Mouse (Mus musculus): ENCODE measurements at regions not wholly inside any gene's neighbourhood (a gene's known extent, or its start where the extent isn't known, plus 50 kb on each side); places are given as distances from the start of the nearest gene placed in this dataset.

DNA sequence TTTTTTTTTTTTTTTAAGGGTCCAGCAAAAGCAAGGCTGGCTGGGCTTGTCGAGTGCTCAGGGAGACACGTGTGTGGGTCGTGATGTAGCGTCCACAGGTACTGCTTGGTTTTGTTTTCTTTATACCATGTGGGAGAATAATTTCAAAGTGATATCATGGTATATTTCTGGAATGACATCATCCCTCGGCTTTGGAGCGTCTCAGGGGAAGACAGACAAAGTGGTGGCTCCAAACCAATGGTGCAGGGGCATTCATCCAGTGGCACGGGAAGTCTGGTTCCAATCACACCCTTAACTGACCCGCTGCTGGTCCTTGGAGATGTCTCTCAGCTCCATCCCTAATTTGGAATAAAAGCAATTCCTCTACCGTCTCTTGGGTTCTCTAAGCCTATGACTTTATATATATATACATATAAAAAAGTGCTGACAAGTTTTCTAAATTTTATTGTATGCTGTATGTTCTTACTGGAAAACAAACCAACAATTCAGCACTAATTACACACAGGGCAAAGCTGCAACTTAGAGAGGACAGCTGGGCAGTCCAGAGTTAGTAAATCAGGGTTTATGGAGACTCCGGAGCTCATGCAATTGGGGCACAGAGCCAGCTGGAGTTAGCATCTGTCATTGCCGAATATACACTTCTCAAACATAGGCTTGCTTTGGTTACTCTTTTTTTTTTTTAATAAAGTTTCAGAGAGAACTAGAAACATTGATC is 115.3 kb downstream of the Evx1 start:
- DNase-seq (ENCODE audit: extremely low spot score, low spot score): no peak

DNA sequence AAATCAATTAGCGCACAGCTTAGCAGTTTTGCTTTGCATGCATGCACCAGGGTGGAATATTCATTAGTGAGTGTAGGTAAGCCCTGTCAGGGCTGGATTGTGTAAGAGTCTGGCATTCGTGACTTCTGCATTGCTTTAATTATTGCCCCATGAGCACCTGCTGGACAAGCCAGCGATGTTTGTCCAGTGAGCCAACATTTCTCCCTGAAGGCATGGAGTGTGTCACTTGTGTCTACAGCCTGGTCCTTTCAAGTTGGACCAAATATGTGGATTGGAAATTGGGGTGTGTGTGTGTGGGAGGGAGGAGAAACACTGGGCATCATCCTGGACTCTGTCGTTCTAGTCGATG is 115.9 kb downstream of the Evx1 start:
- no peak for DNase-seq (ENCODE audit: extremely low spot score, low spot score)

DNA sequence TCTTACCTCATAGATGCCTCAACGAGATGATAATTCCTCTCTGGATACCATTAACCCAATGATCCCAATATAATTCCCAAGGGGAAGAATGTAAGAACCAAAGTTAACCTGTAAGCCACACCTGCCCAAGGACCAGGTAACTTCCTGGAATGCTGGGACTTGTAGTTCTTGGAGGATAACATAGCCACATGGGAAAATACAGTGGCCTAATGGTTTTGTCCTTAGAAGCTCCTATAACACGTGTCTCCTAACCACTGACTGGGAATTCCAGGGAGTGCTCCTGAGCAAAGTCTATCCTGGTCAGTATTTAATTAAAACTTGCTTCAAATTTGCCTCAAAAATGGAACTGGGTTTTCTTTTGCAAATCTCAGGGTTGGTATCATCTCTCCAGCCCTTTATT is 119.9 kb downstream of the Evx1 start:
- no peak for DNase-seq (ENCODE audit: extremely low spot score, low spot score)

DNA sequence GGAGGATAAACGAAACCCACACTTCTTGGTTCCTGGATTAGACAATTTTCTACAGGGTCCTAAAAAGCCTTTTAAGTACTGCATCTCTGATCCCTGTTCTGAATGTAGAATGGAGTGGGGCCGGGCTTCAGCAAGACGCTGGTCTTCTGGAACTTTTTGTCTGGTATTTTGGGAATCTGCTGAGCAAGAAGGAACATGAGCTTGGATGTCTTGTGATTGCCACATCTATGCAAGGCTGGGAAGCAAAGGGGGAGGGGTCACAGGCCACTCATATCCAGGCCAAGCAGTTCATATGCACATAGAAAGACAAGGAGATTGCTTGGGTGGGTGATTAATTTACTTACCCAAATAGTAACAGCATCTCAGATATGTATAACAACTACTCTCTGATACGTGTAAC is 121.5 kb downstream of the Evx1 start:
- DNase-seq (ENCODE audit: extremely low spot score, low spot score): no peak

DNA sequence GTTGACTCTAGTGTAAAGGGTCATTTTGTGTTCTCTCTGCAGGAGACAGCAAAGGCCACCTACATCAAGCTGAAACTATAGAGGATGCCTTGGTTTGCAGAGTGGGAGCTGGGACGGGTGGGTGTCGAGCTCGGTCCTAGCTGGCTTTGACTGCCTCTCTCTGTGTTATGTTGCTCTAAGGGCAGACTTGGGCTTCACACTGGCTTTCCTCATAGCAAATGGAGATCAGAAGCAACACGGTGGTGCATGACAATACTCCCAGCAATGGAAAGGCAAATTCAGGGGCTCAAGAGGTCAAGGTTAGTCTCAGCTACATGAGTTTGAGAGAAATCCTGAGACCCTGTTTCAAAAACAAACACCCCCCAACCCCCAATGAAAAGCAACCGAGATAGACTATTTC is 122.1 kb downstream of the Evx1 start:
- DNase-seq (ENCODE audit: extremely low spot score, low spot score): no peak

DNA sequence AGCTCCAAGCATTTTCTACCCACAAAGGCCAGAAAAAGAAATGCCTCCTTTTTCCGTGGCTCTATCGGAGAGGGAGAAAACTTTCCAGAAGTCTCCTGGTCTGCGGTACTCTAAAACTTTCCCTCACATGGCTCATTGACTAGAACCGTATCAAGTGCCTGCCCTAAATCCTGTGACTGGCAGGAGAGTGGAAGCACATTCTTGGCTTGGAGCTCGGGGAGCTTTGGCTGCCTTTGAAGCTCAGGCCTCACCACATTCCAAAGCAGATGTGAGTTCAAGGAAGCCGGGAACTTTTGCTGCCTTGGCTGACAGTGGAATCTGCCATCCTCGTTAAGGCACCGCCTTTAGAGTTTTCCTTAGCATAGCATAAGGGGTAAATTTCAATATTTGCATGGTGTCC is 125.1 kb downstream of the Evx1 start:
- DNase-seq (ENCODE audit: extremely low spot score, low spot score): no peak

DNA sequence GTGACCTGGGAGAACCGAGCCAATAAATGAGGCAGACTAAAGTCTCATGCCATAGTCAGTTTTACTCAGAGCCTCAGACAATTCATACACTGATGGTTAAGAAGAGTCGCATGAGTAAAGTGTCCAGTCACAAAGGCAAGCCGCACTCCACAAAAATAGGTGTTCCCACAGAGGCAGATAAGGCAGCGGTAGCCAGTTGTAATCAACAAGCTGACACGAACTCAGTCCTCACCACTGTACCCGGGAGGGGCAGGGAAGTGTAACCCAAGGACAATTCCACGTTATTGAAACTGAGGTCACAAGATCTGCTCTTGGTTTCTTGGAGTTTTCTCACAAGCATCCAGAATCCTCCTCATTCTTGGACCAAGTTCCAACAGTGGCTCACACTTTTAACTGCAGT is 125.9 kb downstream of the Evx1 start:
- no peak for DNase-seq (ENCODE audit: extremely low spot score, low spot score)

DNA sequence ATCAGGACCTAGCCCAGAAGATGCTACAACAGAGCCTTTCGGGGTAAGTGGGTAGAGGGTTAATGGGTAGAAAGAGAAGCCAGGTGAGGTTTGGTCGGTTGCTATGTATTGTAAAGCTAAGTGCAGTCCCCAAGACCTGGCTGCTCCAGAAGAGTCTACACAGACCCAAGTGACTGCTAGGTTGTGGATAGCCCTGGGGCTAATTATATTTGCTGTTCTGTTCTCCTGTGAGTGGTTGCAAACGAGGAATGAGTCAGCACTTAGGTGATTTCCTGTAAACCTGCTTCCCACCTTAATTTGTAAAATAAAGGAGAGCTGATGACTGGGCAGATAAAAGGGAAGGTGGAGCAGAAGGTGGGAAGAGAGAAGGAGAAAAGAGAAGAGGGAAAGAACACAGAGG is 126.9 kb downstream of the Evx1 start:
- no peak for DNase-seq (ENCODE audit: extremely low spot score, low spot score)

DNA sequence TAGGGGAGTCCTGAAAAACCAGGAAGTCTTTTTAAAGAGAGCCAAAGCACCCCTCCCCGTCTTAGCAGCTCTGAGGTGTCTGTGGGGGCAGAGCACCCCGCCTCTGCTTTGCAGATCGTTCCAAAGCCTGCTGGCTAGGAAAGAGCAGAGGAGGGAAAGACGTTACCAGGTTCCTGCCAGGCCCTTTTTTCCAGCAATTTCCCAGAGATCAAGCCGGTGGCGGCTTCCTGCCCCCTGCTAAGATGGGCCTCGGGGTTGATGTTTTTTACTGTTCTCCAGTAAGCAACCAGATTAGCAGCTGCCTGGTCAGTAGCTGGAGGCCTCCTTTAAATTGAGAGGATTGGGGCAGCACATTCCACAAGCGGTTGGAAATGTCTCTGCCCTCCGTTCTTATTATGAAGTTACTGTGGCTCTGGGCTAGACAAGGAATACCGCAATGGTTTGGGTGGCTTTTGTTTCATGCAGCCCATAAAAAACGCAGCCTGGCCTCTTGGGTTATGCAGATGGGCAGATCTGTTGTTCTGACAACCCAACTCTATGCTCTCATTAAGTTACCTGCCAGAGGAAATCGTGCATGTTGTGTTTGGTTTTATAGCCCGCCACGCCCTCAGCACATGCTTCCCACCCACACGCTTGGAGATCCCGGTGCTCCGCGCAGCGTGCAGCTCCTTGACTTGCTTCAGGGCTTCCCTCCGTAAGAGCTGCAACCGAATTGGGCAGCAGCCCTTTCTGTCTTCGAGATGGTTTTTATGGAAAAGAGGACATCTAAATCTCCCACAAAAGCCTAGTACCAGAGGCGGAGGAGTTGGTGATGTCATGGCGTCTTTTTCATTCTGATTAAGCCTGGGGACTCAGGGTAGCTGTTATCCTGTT is 130.1 kb downstream of the Evx1 start:
- DNase-seq (ENCODE audit: extremely low spot score, low spot score): no peak

DNA sequence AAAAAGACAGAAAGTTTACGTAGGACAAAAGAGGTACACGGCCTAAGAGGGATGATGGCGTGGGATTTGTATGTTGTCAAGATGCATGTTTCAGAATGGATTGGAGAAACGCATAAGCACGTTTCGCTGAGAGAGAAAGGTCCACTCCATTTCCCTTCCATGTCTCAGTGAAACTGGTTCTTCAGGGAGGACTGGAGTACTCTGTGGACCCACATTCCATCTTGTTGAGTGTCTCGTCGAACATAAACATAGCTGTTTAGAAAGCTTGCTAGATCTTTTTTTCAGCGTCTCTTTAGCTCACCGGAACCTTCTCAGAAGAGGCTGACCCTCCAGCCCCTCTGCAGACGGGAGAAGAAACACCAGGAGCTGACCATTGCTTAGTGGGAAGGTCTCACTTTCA is 145.5 kb downstream of the Evx1 start:
- DNase-seq (ENCODE audit: extremely low spot score, low spot score): no peak

DNA sequence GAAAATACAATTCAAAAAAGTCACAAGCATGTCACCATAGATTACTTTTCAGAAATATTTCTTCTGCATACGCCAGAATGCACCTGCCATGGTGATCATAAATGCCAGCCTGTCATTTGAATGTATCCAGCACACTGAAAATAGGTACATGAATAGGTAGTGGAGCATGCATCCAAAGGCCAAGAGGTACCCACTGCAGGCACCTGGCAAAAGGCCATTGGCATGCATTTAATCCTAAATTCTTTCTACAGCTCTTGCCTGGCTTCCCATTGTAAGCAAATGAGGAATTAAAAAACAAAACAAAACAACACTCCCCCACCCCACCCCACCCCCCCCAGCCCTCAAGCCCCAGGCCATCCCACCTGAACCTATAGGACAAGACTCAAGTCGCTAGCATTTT is 147.9 kb downstream of the Evx1 start:
- no peak for DNase-seq (ENCODE audit: extremely low spot score, low spot score)

DNA sequence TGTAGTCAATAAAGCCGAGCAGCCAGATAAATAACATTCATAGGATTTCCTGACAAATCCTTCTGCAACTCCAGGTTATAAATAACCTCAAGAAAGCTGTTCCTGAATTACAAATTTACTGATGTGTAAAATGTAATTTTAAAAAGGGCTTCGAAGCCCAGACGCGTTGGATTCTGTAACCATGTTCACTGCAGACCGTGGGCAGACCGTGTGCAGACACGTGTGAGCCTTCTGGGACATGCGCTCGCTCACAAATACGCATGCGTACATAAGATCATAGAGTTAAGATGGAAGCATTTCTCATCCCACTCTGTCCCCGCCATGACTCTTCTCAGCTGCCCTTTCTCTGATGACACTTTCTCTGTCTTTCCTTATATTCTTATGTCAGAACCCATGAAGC is 150.1 kb downstream of the Evx1 start:
- DNase-seq (ENCODE audit: extremely low spot score, low spot score): no peak

DNA sequence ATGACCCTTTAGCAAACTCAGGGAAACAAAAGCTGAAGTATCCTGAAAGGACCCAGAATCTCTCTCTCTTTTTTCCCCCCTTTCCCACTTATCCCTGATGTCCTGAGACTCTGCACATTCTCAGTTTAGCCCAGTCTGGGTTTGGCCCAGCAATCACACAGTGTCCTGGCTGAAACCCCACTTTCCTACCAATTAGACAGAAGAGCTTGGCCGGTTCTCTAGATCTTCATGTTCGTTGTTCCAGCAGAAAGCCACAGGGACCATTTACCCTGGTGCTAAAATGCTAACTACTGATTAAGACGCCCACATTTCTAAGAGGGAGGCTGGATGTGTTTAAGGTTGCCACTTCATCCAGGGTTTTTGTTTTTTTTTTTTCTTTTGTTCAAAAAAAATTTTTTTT is 151.3 kb downstream of the Evx1 start:
- DNase-seq (ENCODE audit: extremely low spot score, low spot score): no peak

DNA sequence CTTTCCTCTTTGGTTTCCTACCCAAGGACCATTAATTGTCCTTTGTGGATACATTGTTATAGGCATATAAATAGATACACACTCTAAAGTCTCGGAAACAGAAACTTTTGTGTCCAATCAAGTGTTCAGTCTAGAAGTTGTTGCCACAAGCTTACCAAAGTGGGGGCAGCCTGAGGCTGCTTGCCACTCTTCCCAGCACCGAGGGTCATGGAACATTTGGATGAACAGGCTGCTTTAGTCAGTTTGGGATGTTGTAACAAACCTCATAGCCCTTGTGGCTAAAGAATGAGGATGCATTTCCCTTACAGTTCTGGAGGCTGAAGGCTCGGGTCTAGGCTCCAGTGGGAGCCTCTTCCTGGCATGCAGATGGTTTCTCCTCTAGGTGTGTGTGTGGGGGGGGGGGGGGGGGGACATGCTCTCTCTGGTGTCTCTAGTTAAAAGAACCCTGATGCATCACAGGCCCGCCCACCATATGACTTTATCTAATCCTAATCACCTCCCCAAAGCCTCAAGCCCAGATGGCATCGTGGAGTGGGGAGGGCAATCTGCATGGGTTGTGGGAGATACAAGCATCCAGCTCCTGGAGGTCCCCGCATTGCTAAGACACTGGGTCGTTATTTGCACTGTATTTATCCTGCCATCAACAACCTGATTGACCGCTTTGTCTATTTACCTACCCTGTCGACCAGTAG is 152.7 kb downstream of the Evx1 start:
- no peak for DNase-seq (ENCODE audit: extremely low spot score, low spot score)

DNA sequence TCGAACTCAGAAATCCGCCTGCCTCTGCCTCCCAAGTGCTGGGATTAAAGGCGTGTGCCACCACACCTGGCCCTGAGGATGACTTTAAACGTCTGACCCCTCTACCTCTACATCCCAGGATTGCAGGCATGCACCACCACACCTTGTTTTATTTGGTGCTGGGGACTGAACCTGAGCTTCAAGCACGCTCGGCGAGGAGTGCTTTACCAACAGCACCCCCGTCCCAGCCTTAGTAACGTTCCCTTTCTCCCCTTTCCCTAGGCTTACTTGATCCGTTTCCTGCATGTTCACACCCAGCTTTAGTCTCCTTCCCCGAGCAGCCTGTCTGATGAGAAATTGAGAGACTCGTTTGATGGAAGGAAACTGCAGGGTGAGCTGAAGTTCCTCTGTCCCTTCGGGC is 157.5 kb downstream of the Evx1 start:
- no peak for DNase-seq (ENCODE audit: extremely low spot score, low spot score)

DNA sequence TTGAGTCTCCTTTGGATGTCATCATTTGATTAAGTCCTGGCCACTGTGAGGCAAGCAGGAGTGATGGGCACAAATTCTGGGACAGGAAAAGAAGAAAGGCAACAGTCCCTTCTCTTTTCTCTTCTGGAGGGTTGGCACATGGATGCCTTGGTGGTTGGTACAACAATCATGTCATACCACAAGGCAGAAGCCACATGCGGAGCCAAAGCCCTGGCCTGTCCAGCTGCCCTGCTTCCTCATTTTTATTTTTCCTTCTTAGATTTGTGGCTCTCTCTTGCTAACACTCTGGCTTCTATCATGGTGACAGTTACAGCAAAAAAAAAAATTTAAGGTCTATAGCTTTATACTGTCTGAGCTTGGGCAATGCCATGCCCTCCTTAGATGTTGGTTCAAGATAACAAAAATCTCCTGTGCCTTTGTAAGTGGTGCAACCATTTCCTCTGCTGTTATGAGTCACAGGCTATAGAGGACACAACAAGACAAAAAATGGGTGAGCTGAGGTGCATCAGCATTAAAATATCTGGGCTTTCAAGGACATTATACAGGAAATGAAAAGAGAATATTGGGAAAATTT is 158.2 kb downstream of the Evx1 start:
- DNase-seq (ENCODE audit: extremely low spot score, low spot score): no peak

DNA sequence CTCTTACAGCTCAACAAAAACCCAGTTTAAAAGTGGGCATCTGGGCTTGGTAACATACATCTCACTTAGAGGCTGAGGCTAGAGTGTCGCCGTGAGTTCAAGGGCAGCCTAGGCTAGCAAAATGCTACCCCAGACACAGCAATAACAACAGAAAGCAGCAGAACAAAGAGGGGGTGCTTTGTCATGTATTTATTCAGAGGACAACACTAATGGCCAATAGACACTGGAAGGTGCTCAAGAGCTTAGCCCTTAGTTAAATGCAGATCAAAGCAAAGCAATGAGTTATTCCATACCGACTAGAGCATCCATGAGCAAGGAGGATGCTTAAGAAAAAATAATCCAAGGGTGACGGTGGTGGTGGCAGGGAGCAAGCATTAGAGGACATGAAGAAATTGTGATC is 158.7 kb downstream of the Evx1 start:
- DNase-seq (ENCODE audit: extremely low spot score, low spot score): no peak

DNA sequence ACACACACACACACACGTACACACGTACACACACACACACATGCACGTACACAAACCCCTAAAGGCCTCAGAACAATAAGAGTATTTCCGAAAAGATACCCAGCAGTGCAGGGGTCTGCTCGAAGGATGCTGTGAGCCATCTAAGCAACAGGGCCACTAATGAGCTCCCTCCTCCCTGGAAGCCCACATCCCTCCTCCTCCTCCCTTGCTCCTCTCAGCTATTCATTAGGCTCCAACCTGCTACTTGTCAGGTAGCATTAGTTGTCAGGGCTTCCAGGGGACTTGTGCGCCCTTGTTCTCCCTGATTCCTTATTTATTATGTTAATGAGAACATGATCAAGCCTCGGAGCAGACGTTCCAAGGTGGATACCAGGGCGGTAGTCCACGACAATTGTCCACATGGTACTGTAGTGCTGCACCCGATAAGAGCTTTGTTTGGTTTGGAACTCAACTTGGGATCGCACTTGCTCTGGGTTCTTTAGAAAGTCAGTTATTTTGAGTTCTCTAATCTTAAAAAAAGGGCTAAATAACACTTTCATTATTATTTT is 159.8 kb downstream of the Evx1 start:
- DNase-seq (ENCODE audit: extremely low spot score, low spot score): no peak

DNA sequence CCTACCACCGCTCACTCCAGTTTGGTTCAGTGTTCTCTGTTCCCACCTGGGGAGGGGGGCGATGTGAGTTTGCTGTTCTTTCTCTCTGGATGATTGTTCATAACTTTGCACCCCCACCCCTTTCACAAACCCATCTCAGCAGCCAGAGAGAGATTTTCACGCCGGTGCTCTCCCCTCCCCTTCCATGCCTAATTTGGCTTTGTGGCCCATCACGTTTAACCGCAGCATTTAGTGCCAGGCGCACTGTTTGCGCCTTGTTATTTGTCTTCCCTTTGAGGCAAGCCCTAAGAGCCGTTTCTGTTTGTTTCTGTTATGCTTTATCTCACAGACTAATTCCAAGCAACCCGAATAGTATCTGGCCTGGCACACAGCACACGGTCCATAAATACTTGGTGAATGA is 160.6 kb downstream of the Evx1 start:
- no peak for DNase-seq (ENCODE audit: extremely low spot score, low spot score)

DNA sequence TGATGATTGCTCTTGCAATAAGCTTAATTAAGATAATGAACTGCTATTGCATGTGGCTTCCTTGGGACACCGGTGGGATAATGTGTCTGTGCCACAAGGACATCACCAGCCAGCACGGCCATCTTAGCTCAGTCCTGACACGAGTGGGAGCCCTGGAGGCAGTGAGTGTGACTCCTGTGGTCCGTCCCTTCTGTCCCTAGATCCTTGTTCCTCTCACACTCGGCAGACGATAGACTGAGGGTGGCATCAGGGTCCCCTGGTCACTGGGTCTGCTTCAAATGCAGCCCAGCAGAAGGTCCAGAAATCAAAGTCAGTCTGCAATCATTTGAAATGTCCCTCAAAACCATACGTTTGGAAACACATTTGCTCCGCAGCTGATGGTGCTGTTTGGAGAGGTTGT is 162.4 kb downstream of the Evx1 start:
- no peak for DNase-seq (ENCODE audit: extremely low spot score, low spot score)

DNA sequence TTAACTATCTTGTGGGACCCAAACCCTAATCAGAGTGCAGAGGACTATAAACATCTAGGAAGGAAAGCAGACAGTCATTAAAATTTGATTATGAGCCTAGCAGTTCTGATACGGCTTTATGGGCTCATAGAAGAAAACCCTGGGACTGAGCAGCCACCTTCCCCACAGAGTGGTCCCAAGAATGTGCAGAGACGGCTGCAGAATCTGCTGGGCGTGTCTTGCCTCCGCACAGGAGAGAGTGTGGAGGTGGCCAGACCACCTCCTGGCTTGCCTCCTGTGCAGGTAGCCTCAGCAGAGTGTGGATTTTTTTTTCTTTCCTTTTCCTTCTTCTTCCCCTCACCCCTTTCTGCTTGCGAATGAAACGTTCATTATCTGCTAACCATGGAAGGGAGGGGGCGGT is 163.3 kb downstream of the Hibadh start:
- no peak for DNase-seq (ENCODE audit: extremely low spot score, low spot score)

DNA sequence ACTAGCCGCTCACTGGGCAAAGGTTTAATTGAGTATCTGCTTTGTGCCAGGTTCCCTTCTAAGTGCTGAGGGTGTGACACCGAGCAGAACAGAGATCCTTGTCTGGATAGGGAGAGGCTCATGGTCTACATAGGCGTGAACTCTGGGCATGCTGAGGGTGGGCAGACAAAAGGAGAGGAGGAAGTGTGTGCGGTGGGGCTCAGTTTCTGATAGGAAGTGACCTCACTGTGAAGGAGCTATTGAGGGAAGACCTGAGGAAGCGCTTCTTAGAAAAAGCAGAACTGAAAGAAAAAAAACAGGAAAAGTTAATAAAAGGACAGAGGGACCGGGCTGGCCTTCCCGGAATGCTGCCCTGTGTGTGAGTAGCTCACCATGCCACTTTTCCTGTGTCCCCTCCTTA is 162.8 kb downstream of the Hibadh start:
- DNase-seq (ENCODE audit: extremely low spot score, low spot score): no peak

Data from neural tube, embryonic 10.5 days (tissue).